Mouse (Mus musculus) neural tube, embryonic 11.5 days (tissue): ENCODE measurements around the gene Dbx2. TPM values are rescaled to one million over a fixed set of nuclear protein-coding genes. Genes with fewer than 3 reads are reported as not detected.
A peak's percentile ranks its signal among the peaks of the same experiment; 100 is the strongest.

Source experiments
- ATAC-seq: fragments of 200-750 bp; cut with Nextera tagmentation; 2 replicates; pipeline ENCODE4 v1.8.0; 2017; ENCODE audit warnings: moderate number of reproducible peaks, mild to moderate bottlenecking, moderate TSS enrichment, moderate library complexity; ENCODE audit not compliant: insufficient read depth, low FRiP score, low TSS enrichment
- DNase-seq: peaks from one replicate; pipeline ENCODE4 v3.0.0-alpha.2; 2015; ENCODE audit warnings: low spot score
- H3K27ac ChIP-seq: fragments of 300-500 bp; sonication (generic); 2 replicates; pipeline ENCODE4 v1.5.1; 2014; ENCODE audit warnings: low read depth, mild to moderate bottlenecking, low read length
- H3K27me3 ChIP-seq: fragments of 300-500 bp; sonication (generic); 2 replicates; pipeline ENCODE4 v1.6.1; 2014; ENCODE audit warnings: mild to moderate bottlenecking, low read length, mixed read lengths; ENCODE audit not compliant: control insufficient read depth, insufficient read depth
- H3K36me3 ChIP-seq: fragments of 300-500 bp; sonication (generic); 2 replicates; pipeline ENCODE4 v1.6.1; 2014; ENCODE audit warnings: mild to moderate bottlenecking, low read length, moderate library complexity, mixed read lengths; ENCODE audit not compliant: control insufficient read depth, insufficient read depth
- H3K4me1 ChIP-seq: fragments of 300-500 bp; sonication (generic); 2 replicates; pipeline ENCODE4 v1.6.1; 2014; ENCODE audit warnings: low read length, mixed read lengths; ENCODE audit not compliant: control insufficient read depth, insufficient read depth
- H3K4me2 ChIP-seq: fragments of 300-500 bp; sonication (generic); 2 replicates; pipeline ENCODE4 v1.6.1; 2014; ENCODE audit warnings: low read depth, mild to moderate bottlenecking, moderate library complexity
- H3K4me3 ChIP-seq: fragments of 300-500 bp; sonication (generic); 2 replicates; pipeline ENCODE4 v1.5.1; 2014; ENCODE audit warnings: low read depth, low read length
- H3K9ac ChIP-seq: fragments of 300-500 bp; sonication (generic); 2 replicates; pipeline ENCODE4 v1.6.1; 2014; ENCODE audit warnings: mild to moderate bottlenecking, low read length
- H3K9me3 ChIP-seq: fragments of 300-500 bp; sonication (generic); 2 replicates; pipeline ENCODE4 v1.6.1; 2016; ENCODE audit warnings: low read length; ENCODE audit not compliant: control insufficient read depth
- WGBS: fragments of 180-500 bp; shearing (Covaris S2); extraction: QIAGEN DNeasy Blood & Tissue Kit; methylation state at CpG from one replicate; pipeline ENCODE4 v1.1.7; 2014; 5-methylcytosine and 5-hydroxymethylcytosine counted together
- polyA plus RNA-seq: library from polyadenylated mRNA; unstranded; fragments of >200 nt; fragmentation: Nextera tagmentation; extraction: Ambion mirVana; gene quantifications from 2 replicates; pipeline ENCODE4 v1.2.1, GENCODE M21; 2014

Gene Dbx2
- 8.5 and 10.2 TPM in 2 replicates for polyA plus RNA-seq

DNA sequence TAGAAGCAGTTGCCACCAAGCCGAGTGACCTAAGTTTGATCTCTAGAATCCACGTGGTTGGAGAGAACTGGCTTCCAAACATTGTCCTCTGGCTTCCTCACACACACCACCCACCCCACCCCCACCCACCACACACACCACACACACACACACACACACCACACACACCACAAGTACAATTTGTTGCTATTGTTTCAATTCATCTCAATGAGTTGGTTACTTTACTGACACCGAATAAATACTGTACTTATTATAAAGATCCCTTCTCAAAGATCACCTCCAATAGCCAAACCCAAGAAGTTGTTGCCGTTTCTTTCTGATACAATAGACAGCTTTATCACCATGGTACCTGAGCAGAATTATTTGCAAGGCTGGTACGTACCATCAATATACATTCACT, at the start of gene Dbx2:
TSS of gene Dbx2 (minus strand) at position 101 of the 400 bp plus-strand sequence.
- peaks cover 7% of the 10 kb centered on the region for H3K4me1 ChIP-seq
- DNase-seq (no peak), ATAC-seq (no peak)
- H3K9me3 ChIP-seq, result no peaks in the 10 kb centered on the region
- H3K4me2 ChIP-seq, result no peak within 1 kb of the TSS
- peak within 1 kb of the TSS; percentile 40; the same call in 1 of the 2 replicates for H3K4me3 ChIP-seq
- no peak within 1 kb of the TSS for H3K9ac ChIP-seq
- H3K36me3 ChIP-seq, result no peaks in the 10 kb centered on the region
- no peak within 1 kb of the TSS for H3K27ac ChIP-seq
- peaks cover 56% of the 10 kb centered on the region for H3K27me3 ChIP-seq
- WGBS, result 82% methylated on average over 5 of the region's 5 CpGs

DNA sequence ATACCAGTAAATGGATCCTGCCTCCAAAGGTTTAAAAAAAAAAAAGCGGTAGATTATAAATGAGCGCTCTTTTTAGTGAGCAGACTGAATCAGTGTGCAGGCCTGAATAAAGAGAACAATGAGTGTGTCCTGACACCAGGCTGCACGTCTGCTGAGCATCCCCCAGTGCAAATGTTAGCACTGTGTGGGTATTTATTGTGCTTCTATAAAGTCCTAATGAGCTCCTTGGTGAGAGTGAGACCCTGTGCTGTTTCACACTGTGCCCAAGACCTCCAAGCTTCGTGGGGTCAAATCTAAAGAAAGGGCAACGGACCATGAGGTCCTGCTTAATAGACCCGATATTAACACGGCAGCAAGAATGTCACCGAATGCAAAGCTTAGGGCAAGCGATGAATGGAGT, 46.4 kb upstream of the Dbx2 start:
- DNase-seq, result peak; percentile 38
- 28% methylated on average over 9 of the region's 9 CpGs for WGBS
- peaks cover 6% of the 10 kb centered on the region; the same call in 1 of the 2 replicates for H3K4me1 ChIP-seq
- H3K4me2 ChIP-seq, result no peak overlapping the region
- ATAC-seq, result peak; percentile 63
- H3K27me3 ChIP-seq, result peaks cover 41% of the 10 kb centered on the region
- H3K36me3 ChIP-seq, result no peaks in the 10 kb centered on the region
- H3K9ac ChIP-seq, result no peak overlapping the region
- H3K27ac ChIP-seq, result no peak overlapping the region; the same call in 1 of the 2 replicates
- no peak overlapping the region for H3K4me3 ChIP-seq
- no peaks in the 10 kb centered on the region for H3K9me3 ChIP-seq

DNA sequence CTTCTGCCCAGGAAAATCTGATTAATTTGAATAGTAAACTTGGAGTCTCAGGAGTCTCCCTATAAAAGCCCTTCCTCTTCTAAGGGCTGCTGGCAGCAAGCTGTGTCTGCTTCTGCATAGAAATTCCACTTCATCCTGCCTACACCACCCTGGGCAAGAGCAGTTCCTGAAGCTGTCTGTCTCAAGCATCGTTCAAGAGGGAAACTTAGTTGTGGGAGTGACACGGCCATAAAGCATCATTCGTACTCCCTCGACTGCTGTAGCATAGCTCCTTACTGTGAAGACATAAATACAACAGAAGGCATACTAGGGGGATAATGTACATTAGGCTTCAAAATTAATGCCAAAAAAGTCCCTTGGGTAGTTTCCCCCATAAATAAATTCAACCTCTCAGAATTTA, 45.8 kb upstream of the Dbx2 start:
- no peak for ATAC-seq

DNA sequence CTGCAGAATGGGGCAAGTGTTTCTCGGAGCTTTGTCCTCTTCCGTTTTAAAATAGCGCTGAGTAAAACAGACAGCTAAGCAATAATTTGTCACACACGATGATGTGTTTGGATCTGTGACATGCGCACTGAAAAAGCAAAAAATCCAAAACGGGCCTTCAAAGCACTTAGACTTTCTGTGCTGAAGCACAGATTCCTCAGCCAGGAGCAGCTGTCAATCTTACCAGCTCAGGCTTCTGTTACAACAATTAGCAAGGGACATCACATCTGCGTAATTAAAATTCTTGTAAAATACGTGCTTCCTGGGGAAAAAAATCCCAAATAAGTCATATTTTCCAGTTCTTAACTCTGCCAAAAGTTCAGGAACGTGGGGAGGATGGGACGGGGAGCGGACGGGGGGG, 43.6 kb upstream of the Dbx2 start:
- H3K4me2 ChIP-seq, result no peak overlapping the region
- no peak for ATAC-seq
- 85% methylated on average over 12 of the region's 12 CpGs for WGBS
- no peak overlapping the region for H3K4me3 ChIP-seq
- H3K9me3 ChIP-seq, result no peaks in the 10 kb centered on the region
- no peak overlapping the region for H3K9ac ChIP-seq
- H3K36me3 ChIP-seq, result no peaks in the 10 kb centered on the region
- peaks cover 6% of the 10 kb centered on the region; the same call in 1 of the 2 replicates for H3K4me1 ChIP-seq
- no peak overlapping the region for H3K27ac ChIP-seq
- H3K27me3 ChIP-seq, result peaks cover 53% of the 10 kb centered on the region
- DNase-seq, result no peak

More for the DNA sequence above, 45.8 kb upstream of the Dbx2 start:
- Histone ChIP-seq H3K4me3 (no peak overlapping the region), H3K9me3 (no peaks in the 10 kb centered on the region), H3K27me3 (peaks cover 45% of the 10 kb centered on the region), H3K4me2 (no peak overlapping the region), H3K36me3 (no peaks in the 10 kb centered on the region), H3K9ac (no peak overlapping the region), H3K4me1 (peaks cover 6% of the 10 kb centered on the region; the same call in 1 of the 2 replicates), H3K27ac (no peak overlapping the region; the same call in 1 of the 2 replicates)
- no peak for DNase-seq
- 29% methylated on average over 4 of the region's 4 CpGs for WGBS

DNA sequence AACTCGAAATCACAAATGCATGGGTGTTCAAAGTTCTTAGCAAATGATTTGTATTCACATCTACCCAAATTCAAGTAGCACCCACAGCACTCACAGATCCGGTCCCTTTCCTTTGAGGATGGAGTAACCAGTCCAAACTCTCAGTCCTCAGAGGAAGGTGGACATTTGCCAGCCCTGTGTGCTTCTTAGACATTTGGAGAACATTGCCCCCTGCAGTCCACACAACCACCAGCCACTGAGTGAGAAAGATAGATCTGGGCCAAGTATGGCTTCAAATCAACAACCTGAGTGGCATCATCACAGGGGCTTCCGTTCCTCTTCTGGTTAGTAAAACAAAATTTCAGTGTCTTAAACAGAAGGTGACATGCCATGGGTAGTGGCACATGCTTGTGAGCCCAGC, 38.0 kb upstream of the Dbx2 start:
- WGBS, result 86% methylated on average over 3 of the region's 3 CpGs
- ATAC-seq (no peak), DNase-seq (no peak)
- Histone ChIP-seq H3K4me2 (no peak overlapping the region), H3K4me1 (peaks cover 4% of the 10 kb centered on the region; the same call in 1 of the 2 replicates), H3K27ac (no peak overlapping the region), H3K9ac (no peak overlapping the region), H3K4me3 (no peak overlapping the region), H3K36me3 (no peaks in the 10 kb centered on the region), H3K27me3 (peaks cover 30% of the 10 kb centered on the region), H3K9me3 (no peaks in the 10 kb centered on the region)

DNA sequence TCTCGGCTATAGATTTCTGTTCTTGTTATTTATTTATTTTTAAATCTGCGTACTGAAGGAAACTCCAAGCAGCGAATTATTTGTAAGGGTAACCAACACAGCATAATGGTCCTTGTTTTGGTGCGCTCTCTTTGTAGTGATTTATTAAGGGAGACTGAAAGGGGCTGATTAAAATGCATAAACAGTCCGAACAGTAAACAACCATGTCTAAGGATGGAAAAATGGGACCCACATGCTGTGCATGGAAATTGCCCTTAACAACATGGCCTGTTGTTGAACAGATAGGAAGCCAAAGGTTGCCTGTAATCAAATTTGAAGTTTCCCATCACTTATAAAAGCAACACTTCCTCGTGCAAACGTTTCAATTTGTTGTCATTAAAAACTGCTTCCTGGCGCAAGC, 35.8 kb upstream of the Dbx2 start:
- H3K27ac ChIP-seq, result no peak overlapping the region
- peak overlapping the region; percentile 15; the same call in 1 of the 2 replicates for H3K4me2 ChIP-seq
- peaks cover 17% of the 10 kb centered on the region; the same call in 1 of the 2 replicates for H3K27me3 ChIP-seq
- DNase-seq, result peak; percentile 43
- H3K9me3 ChIP-seq, result no peaks in the 10 kb centered on the region
- H3K4me3 ChIP-seq, result no peak overlapping the region
- WGBS, result 39% methylated on average over 8 of the region's 8 CpGs
- H3K4me1 ChIP-seq, result peaks cover 4% of the 10 kb centered on the region; the same call in 1 of the 2 replicates
- H3K9ac ChIP-seq, result no peak overlapping the region
- H3K36me3 ChIP-seq, result no peaks in the 10 kb centered on the region
- ATAC-seq, result peak; percentile 67; the same call in 1 of the 2 replicates

DNA sequence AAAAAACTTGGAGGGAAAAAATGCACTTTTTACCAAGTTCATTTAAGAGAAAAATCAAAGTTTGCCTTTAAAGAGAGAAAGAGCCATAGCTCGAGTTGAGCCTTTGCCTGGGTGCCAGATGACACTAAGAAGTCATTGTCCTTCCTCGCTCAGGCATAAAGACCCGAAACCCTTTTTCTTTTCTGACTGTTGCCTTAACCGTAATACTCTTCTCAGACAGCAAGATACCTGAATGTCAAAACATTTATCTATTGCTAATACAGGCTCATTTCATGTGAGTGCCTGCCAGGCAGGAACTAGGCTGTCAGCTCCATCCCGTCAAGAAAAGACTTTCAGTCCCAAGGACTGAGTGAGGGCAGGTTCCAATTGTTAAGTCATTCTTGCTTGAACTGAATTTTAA, 35.4 kb upstream of the Dbx2 start:
- Histone ChIP-seq H3K36me3 (no peaks in the 10 kb centered on the region), H3K4me3 (no peak overlapping the region), H3K27ac (no peak overlapping the region), H3K4me1 (peaks cover 4% of the 10 kb centered on the region; the same call in 1 of the 2 replicates), H3K9ac (no peak overlapping the region), H3K9me3 (no peaks in the 10 kb centered on the region), H3K4me2 (no peak overlapping the region), H3K27me3 (peaks cover 15% of the 10 kb centered on the region; the same call in 1 of the 2 replicates)
- DNase-seq (no peak), ATAC-seq (peak; percentile 31; the same call in 1 of the 2 replicates)
- WGBS, result 20% methylated on average over 5 of the region's 5 CpGs

DNA sequence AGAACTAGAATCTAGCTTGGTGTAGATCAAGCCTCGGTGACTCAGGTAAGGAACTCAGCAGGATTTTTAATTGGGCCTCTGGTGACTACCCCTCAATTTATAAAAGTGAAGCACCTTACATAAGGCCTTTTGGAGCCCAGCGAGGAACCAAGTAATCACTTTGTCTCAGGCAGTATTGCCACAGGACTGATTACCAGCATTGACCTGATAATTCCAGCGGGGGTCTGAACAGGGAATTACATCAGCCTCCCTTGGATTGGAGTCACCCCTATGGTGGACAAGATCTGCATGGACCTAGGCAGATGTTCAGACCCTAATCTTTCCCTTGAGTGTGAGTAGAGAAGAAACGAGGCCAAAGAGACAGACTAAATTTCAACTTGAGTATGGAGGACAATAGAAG, 26.9 kb upstream of the Dbx2 start:
- no peak overlapping the region for H3K9ac ChIP-seq
- ATAC-seq (no peak), DNase-seq (no peak)
- H3K4me2 ChIP-seq, result no peak overlapping the region
- no peaks in the 10 kb centered on the region for H3K9me3 ChIP-seq
- H3K27me3 ChIP-seq, result 0 out of 2 replicates have a peak, but pooled peaks cover 3% of the 10 kb centered on the region
- H3K4me1 ChIP-seq, result no peaks in the 10 kb centered on the region
- no peak overlapping the region for H3K4me3 ChIP-seq
- 94% methylated on average over 4 of the region's 4 CpGs for WGBS
- H3K27ac ChIP-seq, result no peak overlapping the region
- H3K36me3 ChIP-seq, result no peaks in the 10 kb centered on the region

DNA sequence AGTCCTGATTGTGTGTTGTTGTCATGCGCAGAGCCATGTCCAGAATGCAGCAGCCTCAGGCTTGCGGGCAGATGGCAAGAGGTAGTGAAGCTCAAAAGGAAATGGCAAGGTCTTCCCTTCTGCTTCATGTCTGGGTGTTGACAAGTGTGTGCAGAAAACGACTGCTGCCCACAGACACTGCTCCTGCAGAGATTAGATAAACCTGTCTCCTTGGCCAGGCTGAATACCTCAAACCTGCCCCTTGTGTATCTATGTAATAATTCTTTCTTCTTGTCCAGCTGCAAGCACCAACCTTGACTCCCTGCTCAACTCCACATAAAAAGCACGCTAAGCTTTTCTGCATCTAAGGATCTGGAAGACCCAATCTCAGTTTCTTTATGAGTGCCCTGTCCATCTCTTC, 19.9 kb upstream of the Dbx2 start:
- 88% methylated on average over 4 of the region's 4 CpGs for WGBS
- Histone ChIP-seq H3K4me2 (no peak overlapping the region), H3K9ac (no peak overlapping the region), H3K4me1 (no peaks in the 10 kb centered on the region), H3K9me3 (no peaks in the 10 kb centered on the region), H3K27ac (no peak overlapping the region), H3K4me3 (no peak overlapping the region), H3K36me3 (no peaks in the 10 kb centered on the region), H3K27me3 (no peaks in the 10 kb centered on the region)
- no peak for ATAC-seq
- no peak for DNase-seq
